In the genomic region with DNA sequence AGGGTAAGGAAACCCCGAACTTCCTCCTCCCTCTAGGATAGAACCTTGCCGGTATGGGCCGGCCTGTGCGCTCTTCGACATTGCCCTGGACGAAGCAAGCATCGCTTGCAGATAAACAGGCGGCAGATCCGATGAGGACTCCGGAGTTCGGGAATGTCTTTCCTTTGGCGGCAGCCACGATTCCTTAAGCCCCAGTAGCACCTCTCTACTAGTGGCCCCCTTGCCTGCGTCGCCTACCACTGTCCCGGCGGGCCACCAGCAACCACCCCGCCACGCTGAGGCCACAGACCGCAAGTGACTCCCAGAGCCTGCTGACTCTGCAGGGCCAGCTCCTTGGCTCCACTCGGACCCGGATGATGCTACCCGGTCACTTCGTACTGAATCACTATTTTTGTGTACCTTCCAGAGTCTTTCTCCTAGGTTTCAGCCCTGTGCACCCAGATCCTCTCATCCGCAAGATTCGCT, we compare ENCODE assay signal across 8 mouse cellular contexts. TPM values are rescaled to one million over a fixed set of nuclear protein-coding genes. Genes with fewer than 3 reads are reported as not detected.
DNase-seq lines count a peak whose midpoint lies in the region; ATAC-seq lines count a peak whose summit lies in the region.

No protein-coding gene starts in this region.

- no peaks in the 10 kb centered on the region for H3K9me3 ChIP-seq in heart, embryonic 11.5 days (replicated peaks; ENCODE audit: control insufficient read depth, low read length)
- H3K9me3 ChIP-seq in kidney, embryonic 16.5 days (ENCODE audit: low read length): no peaks in the 10 kb centered on the region
- no peaks in the 10 kb centered on the region for H3K9me3 ChIP-seq in stomach, embryonic 15.5 days

- no peaks in the 10 kb centered on the region for H3K27me3 ChIP-seq in heart, embryonic 11.5 days (ENCODE audit: control insufficient read depth, insufficient read depth, low read length)
- H3K27me3 ChIP-seq in kidney, embryonic 16.5 days (ENCODE audit: insufficient read depth, low read length): peaks cover 22% of the 10 kb centered on the region
- H3K27me3 ChIP-seq in stomach, embryonic 15.5 days (replicated peaks): peaks cover 9% of the 10 kb centered on the region; the same call in 1 of the 2 replicates

- ATAC-seq in heart, embryonic 11.5 days (replicated peaks; ENCODE audit: insufficient number of reproducible peaks, low FRiP score, low TSS enrichment): no peak; the same call in 1 of the 2 replicates
- ATAC-seq in kidney, embryonic 16.5 days (ENCODE audit: low FRiP score, low TSS enrichment): no peak
- no peak for ATAC-seq in stomach, embryonic 15.5 days (ENCODE audit: insufficient read depth, low FRiP score, low read depth)

- no peaks in the 10 kb centered on the region for H3K36me3 ChIP-seq in heart, embryonic 11.5 days (ENCODE audit: control insufficient read depth, insufficient read depth, low read length)
- H3K36me3 ChIP-seq in kidney, embryonic 16.5 days (ENCODE audit: insufficient read depth, low read length): no peaks in the 10 kb centered on the region
- H3K36me3 ChIP-seq in stomach, embryonic 15.5 days: no peaks in the 10 kb centered on the region

- peaks cover 29% of the 10 kb centered on the region for H3K4me1 ChIP-seq in heart, embryonic 11.5 days (ENCODE audit: control insufficient read depth, insufficient read depth, low read length)
- peaks cover 45% of the 10 kb centered on the region for H3K4me1 ChIP-seq in kidney, embryonic 16.5 days (ENCODE audit: insufficient read depth, low read length)
- H3K4me1 ChIP-seq in stomach, embryonic 15.5 days: 0 out of 2 replicates have a peak, but pooled peaks cover 9% of the 10 kb centered on the region

- peak overlapping the region; percentile 93 for H3K9ac ChIP-seq in heart, embryonic 11.5 days (ENCODE audit: low read depth, low read length)
- H3K9ac ChIP-seq in kidney, embryonic 16.5 days (replicated peaks; ENCODE audit: low read length): peak overlapping the region; percentile 94
- peak overlapping the region; percentile 71 for H3K9ac ChIP-seq in stomach, embryonic 15.5 days

- WGBS in heart, embryonic 11.5 days (ENCODE audit: insufficient replicate concordance): under 1% methylated on average over 26 of the region's 26 CpGs
- whole genome bisulfite sequencing in kidney, embryonic 16.5 days: 2% methylated on average over 26 of the region's 26 CpGs
- 1% methylated on average over 26 of the region's 26 CpGs for WGBS in stomach, embryonic 15.5 days

- H3K4me2 ChIP-seq in heart, embryonic 11.5 days: peak overlapping the region; percentile 94
- H3K4me2 ChIP-seq in kidney, embryonic 16.5 days (replicated peaks; ENCODE audit: low read depth, low read length): peak overlapping the region; percentile 89
- H3K4me2 ChIP-seq in stomach, embryonic 15.5 days: peak overlapping the region; percentile 96

- peak overlapping the region; percentile 81 for H3K4me3 ChIP-seq in heart, embryonic 11.5 days (ENCODE audit: low read depth, low read length)
- H3K4me3 ChIP-seq in kidney, embryonic 16.5 days (ENCODE audit: low read length): peak overlapping the region; percentile 78
- H3K4me3 ChIP-seq in stomach, embryonic 15.5 days (replicated peaks): peak overlapping the region; percentile 72

- DNase-seq in right cerebral cortex, postnatal 25 days: peak; percentile 46
- no peak for DNase-seq in right cerebral cortex, adult 18-20 months
- peak; percentile 73 for DNase-seq in cerebellum, postnatal 25 days
- DNase-seq in lung, postnatal 36 days: peak; percentile 42
- DNase-seq in MN1 (ENCODE audit: low spot score): no peak

- H3K27ac ChIP-seq in heart, embryonic 11.5 days (ENCODE audit: low read depth, low read length): peak overlapping the region; percentile 97
- H3K27ac ChIP-seq in kidney, embryonic 16.5 days (ENCODE audit: low read length): peak overlapping the region; percentile 96
- peak overlapping the region; percentile 96 for H3K27ac ChIP-seq in stomach, embryonic 15.5 days

RNA-seq across cellular contexts. Expression of gene Pknox2, which starts 2.0 kb away (rescaled TPM):
- polyA plus RNA-seq in heart, embryonic 11.5 days (2014; fragmentation: Nextera tagmentation; extraction: Ambion mirVana): 5.2 and 6.3 TPM in 2 replicates
- 11.0 and 12.7 TPM in 2 replicates for polyA plus RNA-seq in kidney, embryonic 16.5 days (2015; fragmentation: Nextera tagmentation; extraction: Ambion mirVana)
- polyA plus RNA-seq in stomach, embryonic 15.5 days (2015; fragmentation: Nextera tagmentation; extraction: Ambion mirVana): 8.3 and 9.5 TPM in 2 replicates

Comparison
In these comparisons a context has a peak if more than half of its experiments do, and no peak if none do; other contexts are left out.
1. DNase-seq: peak in right cerebral cortex, postnatal 25 days (single experiment), cerebellum, postnatal 25 days (2 of 2) and lung, postnatal 36 days (single experiment); none in right cerebral cortex, adult 18-20 months (single experiment) and MN1 (single experiment).
2. Peak in every context shown above with its lines, with median percentiles within 50 percentile points of each other: H3K27ac ChIP-seq, H3K4me2 ChIP-seq, H3K4me3 ChIP-seq and H3K9ac ChIP-seq.